Mouse (Mus musculus): ENCODE measurements at regions not wholly inside any gene's neighbourhood (a gene's known extent, or its start where the extent isn't known, plus 50 kb on each side); places are given as distances from the start of the nearest gene placed in this dataset.

DNA sequence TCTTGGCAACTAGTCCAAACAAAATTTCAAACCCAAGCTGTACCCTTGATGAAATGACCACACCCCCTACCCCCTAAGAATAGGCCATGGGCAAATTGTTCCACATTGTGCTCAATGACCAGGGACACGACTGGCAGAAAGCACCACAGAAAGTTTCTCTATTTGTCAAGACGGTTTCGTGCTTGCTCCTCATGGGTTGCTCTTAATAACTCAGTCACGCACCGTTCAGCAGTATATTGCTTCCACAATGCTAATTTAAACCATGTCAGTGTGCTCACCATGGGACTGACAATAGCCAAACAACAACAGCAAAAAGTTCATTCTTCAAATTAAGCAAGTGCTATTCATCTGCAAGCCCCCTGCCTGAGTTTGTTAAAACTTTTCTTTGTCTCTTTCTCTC lies 444.6 kb downstream of the Wdr11 start:
- H3K36me3 ChIP-seq = no peaks in the 10 kb centered on the region
- H3K27ac ChIP-seq = no peak overlapping the region
- no peak overlapping the region for H3K9ac ChIP-seq (replicated peaks)
- peaks cover 3% of the 10 kb centered on the region; the same call in 1 of the 2 replicates for H3K4me1 ChIP-seq (replicated peaks)
- H3K4me2 ChIP-seq (replicated peaks) = no peak overlapping the region
- no peak overlapping the region for H3K4me3 ChIP-seq (replicated peaks)
- peaks cover 7% of the 10 kb centered on the region; the same call in 1 of the 2 replicates for H3K27me3 ChIP-seq
- ATAC-seq = no peak
- 13% methylated on average over 5 of the region's 5 CpGs for WGBS
- H3K9me3 ChIP-seq = no peaks in the 10 kb centered on the region

DNA sequence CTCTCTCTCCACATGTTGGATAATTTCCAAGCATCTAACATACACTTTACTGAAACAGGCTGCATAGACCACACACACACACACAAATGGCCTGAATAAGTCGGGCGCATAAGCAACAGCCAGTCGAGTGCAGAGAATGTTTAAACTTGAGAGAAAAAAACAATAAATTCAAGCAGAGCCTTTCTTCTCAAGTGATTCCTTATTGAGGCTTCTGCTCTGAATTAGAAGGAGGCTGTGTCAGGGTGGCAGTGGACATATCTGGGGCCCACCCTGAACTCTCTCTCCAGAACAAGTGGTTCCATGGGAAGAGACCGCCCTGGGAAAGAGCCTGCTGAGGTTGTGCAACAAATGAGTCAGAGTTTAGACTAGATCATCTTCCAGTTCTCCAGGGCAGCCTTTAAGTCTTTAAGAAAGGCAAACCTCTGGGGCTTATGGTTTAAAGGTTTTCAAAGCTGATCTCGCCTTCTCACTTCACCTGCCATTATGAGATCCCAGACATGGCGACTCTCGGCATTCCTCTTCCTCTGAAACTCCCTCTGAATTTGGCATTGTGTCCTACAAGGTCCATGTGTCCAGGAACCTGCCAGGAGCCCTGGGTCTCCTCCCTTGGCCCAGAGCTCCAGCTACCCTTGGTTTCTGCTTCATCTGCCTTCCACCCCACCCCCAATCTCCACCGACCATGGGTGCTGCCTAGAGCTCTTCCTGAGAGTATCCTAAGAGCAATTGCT lies 445.3 kb downstream of the Wdr11 start:
- H3K27me3 ChIP-seq = peaks cover 7% of the 10 kb centered on the region; the same call in 1 of the 2 replicates
- 67% methylated on average over 8 of the region's 8 CpGs for WGBS

DNA sequence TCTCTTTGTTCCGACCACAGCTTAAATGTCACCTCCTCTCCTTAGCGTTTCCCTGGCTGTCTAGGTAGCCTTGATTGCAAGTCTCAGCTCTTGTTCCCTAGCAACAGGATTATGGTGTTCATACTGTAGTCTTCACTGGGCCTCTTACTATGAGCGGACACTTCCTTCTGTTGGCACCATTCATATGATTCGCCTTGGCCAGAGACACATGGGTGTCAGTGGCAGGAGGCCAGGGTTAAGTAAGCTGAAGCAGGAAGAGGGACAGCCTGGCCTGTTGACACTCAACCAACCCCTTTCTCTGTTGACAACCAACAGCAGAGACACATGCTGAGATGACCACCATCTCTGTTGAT lies 445.9 kb downstream of the Wdr11 start:
- H3K27ac ChIP-seq = no peak overlapping the region
- H3K9me3 ChIP-seq = no peaks in the 10 kb centered on the region
- H3K4me1 ChIP-seq (replicated peaks) = peaks cover 6% of the 10 kb centered on the region; the same call in 1 of the 2 replicates
- peaks cover 7% of the 10 kb centered on the region; the same call in 1 of the 2 replicates for H3K27me3 ChIP-seq
- ATAC-seq = no peak
- H3K4me3 ChIP-seq (replicated peaks) = no peak overlapping the region
- H3K9ac ChIP-seq (replicated peaks) = no peak overlapping the region
- 65% methylated on average over 4 of the region's 4 CpGs for WGBS
- H3K36me3 ChIP-seq = no peaks in the 10 kb centered on the region
- no peak overlapping the region for H3K4me2 ChIP-seq (replicated peaks)

More for the DNA sequence above, 445.3 kb downstream of the Wdr11 start:
- H3K4me3 ChIP-seq (replicated peaks) = no peak overlapping the region
- ATAC-seq = no peak
- no peaks in the 10 kb centered on the region for H3K36me3 ChIP-seq
- no peak overlapping the region for H3K9ac ChIP-seq (replicated peaks)
- H3K4me2 ChIP-seq (replicated peaks) = no peak overlapping the region
- H3K9me3 ChIP-seq = no peaks in the 10 kb centered on the region
- H3K4me1 ChIP-seq (replicated peaks) = peaks cover 4% of the 10 kb centered on the region; the same call in 1 of the 2 replicates
- H3K27ac ChIP-seq = no peak overlapping the region

GRCm38 (mm10) chr7:130040596-130040995 lies 448.9 kb downstream of the Wdr11 start:
- ATAC-seq = no peak
- H3K9me3 ChIP-seq = no peaks in the 10 kb centered on the region

GRCm38 (mm10) chr7:130041402-130041965 lies 449.8 kb downstream of the Wdr11 start:
- H3K27ac ChIP-seq = no peak overlapping the region
- H3K9me3 ChIP-seq = no peaks in the 10 kb centered on the region
- no peak overlapping the region for H3K4me2 ChIP-seq (replicated peaks)
- ATAC-seq = no peak
- peaks cover 6% of the 10 kb centered on the region; the same call in 1 of the 2 replicates for H3K4me1 ChIP-seq (replicated peaks)
- H3K4me3 ChIP-seq (replicated peaks) = no peak overlapping the region
- no peak overlapping the region for H3K9ac ChIP-seq (replicated peaks)
- no peaks in the 10 kb centered on the region for H3K36me3 ChIP-seq
- 84% methylated on average over 11 of the region's 11 CpGs for WGBS
- H3K27me3 ChIP-seq = peaks cover 14% of the 10 kb centered on the region

More at GRCm38 (mm10) chr7:130040596-130040995, 448.9 kb downstream of the Wdr11 start:
- 85% methylated on average over 8 of the region's 8 CpGs for WGBS
- Histone ChIP-seq H3K36me3 (no peaks in the 10 kb centered on the region), H3K9ac (replicated peaks) (no peak overlapping the region), H3K27ac (no peak overlapping the region), H3K4me2 (replicated peaks) (no peak overlapping the region), H3K27me3 (peaks cover 8% of the 10 kb centered on the region), H3K4me3 (replicated peaks) (no peak overlapping the region), H3K4me1 (replicated peaks) (peaks cover 9% of the 10 kb centered on the region)

DNA sequence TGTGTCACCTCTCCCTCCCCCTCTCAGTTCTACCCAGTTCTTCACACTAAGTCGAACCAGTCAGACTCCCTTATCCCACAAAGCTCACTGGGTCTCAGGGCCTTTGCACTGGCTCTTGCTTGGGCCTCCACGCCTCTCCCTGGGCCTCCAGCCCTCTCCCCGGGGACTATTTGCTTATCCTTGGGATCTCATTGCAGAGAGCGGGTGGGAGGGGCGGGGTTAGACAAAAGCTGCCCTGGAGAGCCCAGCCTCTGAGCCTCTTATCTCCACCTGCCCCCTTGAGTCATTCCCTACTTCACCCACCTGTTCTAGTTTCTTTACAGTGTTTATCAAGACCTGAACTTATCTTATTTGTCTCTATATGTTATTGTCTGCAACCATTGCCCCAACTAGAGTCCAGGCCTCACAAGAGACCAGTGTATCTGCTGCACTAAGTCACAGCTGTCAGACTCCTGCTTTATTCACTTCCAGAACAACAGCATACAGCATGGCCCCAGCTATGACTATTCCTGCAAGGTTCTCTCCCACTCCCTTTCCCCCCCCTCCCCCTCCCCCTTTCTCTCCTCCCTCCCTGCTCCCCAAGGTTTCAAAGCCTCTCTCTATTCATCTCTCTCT lies 450.7 kb downstream of the Wdr11 start:
- Histone ChIP-seq H3K27me3 (peaks cover 14% of the 10 kb centered on the region), H3K9me3 (no peaks in the 10 kb centered on the region), H3K9ac (replicated peaks) (no peak overlapping the region), H3K4me3 (replicated peaks) (no peak overlapping the region), H3K36me3 (no peaks in the 10 kb centered on the region), H3K27ac (no peak overlapping the region), H3K4me2 (replicated peaks) (no peak overlapping the region), H3K4me1 (replicated peaks) (peaks cover 5% of the 10 kb centered on the region; the same call in 1 of the 2 replicates)
- ATAC-seq = no peak
- 61% methylated on average over 5 of the region's 5 CpGs for WGBS

DNA sequence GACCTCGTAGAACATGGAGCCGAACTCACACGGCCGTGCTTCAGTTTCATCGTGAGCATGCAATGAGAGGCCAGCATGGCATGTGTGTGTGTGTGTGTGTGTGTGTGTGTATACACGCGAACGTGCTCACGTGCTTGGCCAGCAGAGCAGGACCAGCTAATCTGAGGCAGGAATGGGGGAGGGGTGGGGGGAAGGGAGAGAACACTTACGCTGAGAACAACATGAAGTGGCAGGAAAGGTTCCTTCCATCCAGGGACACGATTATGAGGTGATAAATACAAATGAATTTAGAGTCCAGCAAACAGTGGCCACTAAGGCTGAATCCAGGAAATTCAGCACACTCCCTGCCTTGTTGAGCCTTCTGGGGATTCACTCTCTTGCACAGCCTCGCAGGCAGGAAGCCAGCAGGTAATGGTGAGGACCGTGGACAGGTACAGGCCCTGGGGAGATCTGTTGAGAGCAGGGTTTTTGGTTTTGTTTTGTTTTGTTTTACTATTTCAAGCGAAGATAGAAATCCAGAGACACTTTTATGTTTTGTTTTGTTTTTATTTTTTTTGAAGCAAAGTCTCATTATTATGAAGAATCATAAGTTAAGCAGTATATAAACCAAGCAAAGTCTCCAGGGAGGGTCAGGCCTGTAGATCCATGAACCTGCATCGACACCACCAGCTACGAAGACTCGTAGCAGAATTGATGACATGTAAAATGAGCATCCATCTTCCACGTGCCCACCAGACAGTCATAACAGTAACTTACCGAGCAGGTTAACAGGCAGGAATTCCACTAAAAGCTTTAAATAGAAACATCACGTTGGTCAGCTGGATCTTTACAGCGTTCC lies 452.0 kb downstream of the Wdr11 start:
- ATAC-seq = no peak
- 59% methylated on average over 21 of the region's 21 CpGs for WGBS

DNA sequence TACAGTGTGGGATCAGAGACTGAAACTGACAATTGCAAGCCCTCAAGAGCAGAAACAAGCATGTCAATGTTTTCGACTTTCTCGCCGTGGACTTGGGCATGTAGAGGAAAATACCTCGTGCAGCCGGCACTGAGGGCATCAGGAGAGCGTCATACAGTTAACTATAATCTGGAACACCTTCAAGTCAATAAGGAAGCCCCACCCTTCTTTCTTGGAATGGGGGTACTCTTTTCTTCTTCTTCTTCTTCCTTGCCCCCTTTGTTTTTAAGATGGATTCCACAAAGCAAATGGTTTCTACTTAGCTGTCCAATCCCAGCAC lies 452.5 kb downstream of the Wdr11 start:
- H3K4me2 ChIP-seq (replicated peaks) = no peak overlapping the region
- no peak overlapping the region for H3K4me3 ChIP-seq (replicated peaks)
- H3K27me3 ChIP-seq = peaks cover 12% of the 10 kb centered on the region
- no peak overlapping the region for H3K9ac ChIP-seq (replicated peaks)
- no peak overlapping the region for H3K27ac ChIP-seq
- WGBS = 88% methylated on average over 6 of the region's 6 CpGs
- H3K9me3 ChIP-seq = no peaks in the 10 kb centered on the region
- ATAC-seq = no peak
- peaks cover 14% of the 10 kb centered on the region; the same call in 1 of the 2 replicates for H3K4me1 ChIP-seq (replicated peaks)
- H3K36me3 ChIP-seq = no peaks in the 10 kb centered on the region

More for the DNA sequence above, 452.0 kb downstream of the Wdr11 start:
- Histone ChIP-seq H3K4me2 (replicated peaks) (no peak overlapping the region), H3K9me3 (no peaks in the 10 kb centered on the region), H3K4me1 (replicated peaks) (peaks cover 12% of the 10 kb centered on the region; the same call in 1 of the 2 replicates), H3K27ac (no peak overlapping the region), H3K4me3 (replicated peaks) (no peak overlapping the region), H3K36me3 (no peaks in the 10 kb centered on the region), H3K9ac (replicated peaks) (no peak overlapping the region), H3K27me3 (peaks cover 14% of the 10 kb centered on the region)

DNA sequence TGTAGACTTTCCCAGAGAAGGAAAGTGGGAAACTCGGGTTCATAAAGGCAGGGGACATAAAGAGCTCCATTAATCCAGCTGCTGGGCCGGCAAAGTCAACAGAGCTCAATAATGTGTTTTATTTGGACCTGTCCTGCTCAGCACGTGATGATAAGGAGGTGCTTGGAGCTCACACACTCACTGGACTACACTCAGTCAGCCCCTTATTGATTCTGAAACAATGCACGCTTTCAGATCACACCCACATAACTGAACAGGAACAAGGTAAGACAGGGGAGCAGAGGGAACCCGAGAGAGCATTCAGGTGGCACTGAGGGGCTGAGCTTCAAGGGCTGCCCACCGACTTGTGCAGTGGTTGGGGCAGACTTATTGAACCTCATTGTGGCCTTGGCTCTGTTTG lies 452.9 kb downstream of the Wdr11 start:
- Histone ChIP-seq H3K27me3 (peaks cover 11% of the 10 kb centered on the region), H3K36me3 (no peaks in the 10 kb centered on the region), H3K4me3 (replicated peaks) (no peak overlapping the region), H3K4me1 (replicated peaks) (peaks cover 14% of the 10 kb centered on the region; the same call in 1 of the 2 replicates), H3K4me2 (replicated peaks) (no peak overlapping the region), H3K9me3 (no peaks in the 10 kb centered on the region), H3K27ac (no peak overlapping the region), H3K9ac (replicated peaks) (no peak overlapping the region)
- WGBS = 76% methylated on average over 6 of the region's 6 CpGs
- no peak for ATAC-seq

DNA sequence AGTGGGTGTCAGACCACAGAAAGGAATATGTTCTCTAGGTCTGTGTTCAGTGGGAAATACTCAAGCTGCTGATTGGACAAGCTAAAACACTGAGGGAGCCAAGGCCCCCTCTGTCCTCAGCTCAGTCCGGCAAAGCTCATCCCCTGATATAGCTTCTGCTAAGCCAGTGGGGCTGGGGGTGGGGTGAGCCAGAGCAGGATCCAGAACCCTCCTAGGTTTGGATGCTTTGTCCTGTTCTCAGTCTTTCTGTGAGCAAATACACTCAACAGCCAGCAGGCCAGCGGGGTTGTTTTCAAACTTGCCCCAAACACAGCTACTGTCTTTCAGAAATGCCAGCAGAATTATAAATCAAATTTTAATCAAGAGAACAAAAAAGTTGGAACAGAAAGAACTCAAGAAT lies 454.4 kb downstream of the Wdr11 start:
- Histone ChIP-seq H3K4me3 (replicated peaks) (no peak overlapping the region), H3K27me3 (peaks cover 8% of the 10 kb centered on the region), H3K9ac (replicated peaks) (no peak overlapping the region), H3K4me1 (replicated peaks) (peaks cover 14% of the 10 kb centered on the region; the same call in 1 of the 2 replicates), H3K27ac (no peak overlapping the region), H3K36me3 (no peaks in the 10 kb centered on the region), H3K9me3 (no peaks in the 10 kb centered on the region), H3K4me2 (replicated peaks) (no peak overlapping the region)
- no peak for ATAC-seq
- 50% methylated on average over 2 of the region's 2 CpGs for WGBS

DNA sequence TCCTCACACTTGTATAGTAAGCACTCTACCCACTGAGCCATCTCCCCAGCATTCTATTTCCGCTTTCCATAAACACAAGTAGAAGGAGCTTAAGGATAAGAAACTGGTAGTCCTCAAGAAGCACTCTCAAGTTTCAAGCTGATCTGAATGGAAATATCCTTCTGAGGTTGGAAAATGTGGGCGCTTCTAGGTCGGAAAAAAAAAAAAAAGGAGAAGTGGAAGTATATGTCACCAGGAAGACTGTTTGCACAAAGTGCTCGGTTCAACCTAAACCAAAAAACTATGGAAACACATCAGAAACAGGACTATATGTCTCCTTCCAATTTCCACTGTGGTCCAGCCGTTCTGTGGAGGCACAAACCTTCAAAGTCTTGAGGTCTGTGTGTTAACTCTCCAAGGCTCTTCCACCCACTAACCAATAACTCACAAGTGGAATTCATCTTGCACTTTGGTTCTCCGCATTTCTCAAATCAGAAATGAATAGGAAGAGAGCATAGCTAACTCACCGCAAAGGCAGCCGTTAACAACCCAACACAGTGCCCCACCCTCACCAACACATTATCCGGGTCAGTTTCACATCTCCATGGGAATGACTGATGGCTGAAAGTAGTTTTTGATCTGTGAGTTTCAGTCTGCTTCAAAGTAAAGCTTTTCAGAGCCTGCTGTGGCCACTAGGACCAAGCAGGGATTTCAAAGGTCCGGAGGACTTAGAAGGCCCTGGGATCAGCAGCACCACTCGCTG lies 455.8 kb downstream of the Wdr11 start:
- Histone ChIP-seq H3K27ac (no peak overlapping the region), H3K27me3 (peaks cover 11% of the 10 kb centered on the region), H3K4me1 (replicated peaks) (peaks cover 11% of the 10 kb centered on the region; the same call in 1 of the 2 replicates), H3K36me3 (no peaks in the 10 kb centered on the region), H3K9me3 (no peaks in the 10 kb centered on the region), H3K9ac (replicated peaks) (no peak overlapping the region), H3K4me3 (replicated peaks) (no peak overlapping the region), H3K4me2 (replicated peaks) (no peak overlapping the region)
- no peak for ATAC-seq
- 35% methylated on average over 11 of the region's 11 CpGs for WGBS

All from midbrain, embryonic 13.5 days (tissue).